Mouse (Mus musculus) ovary, adult 18-20 months (tissue): Measurements from ENCODE around the gene Tbk1.

ENCODE experiments used
- DNase-seq: peaks from one replicate; pipeline ENCODE4 v3.0.0; 2022; ENCODE audit warnings: low spot score, mixed read lengths

The Tbk1 gene

DNA sequence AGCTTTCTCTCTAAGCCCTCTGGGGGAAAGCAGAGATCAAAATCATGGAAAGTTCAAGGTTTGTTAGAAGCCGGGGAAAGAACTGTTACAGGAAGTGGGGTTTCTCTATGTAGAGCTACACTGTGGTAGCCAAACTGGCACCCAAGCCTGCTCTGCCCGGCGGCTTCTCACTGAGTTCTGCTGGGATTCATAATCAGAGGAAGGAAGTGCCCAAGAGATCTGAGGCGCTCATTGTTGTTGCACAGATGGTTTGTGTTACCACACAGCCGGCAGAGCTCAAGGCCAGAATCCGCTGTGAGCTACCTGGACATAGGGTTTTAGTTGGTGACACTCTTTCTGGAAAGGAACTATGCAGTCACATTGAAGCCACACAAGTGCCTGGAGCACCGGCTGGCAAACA lies 88.6 kb downstream of the Tbk1 start:
- DNase-seq, result no peak

- no peak for DNase-seq
Measured at GRCm38 (mm10) chr10:121496616-121497015, 90.0 kb downstream of the Tbk1 start.
